In the genomic region with DNA sequence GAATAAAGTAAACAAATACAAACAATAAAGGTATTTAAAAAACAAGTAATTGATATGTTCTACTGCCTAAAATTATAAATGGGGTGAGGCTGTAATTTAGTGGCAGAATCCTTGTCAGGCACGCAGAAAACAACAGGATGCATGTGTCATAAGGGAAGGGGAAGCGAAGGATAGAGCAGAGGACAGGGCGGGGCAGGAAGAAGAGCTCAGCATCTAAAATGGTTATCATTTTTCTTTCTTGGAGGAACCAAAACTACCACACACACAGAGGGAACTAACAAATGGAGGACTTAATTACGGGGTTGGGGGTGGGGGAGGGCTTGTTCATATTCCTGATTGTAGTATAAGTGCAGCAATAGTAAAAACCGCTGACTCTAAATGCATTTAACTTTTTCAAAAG, we compare ENCODE assay signal across 30 mouse cellular contexts.
DNase-seq lines count a peak whose midpoint lies in the region; ATAC-seq and TF ChIP-seq lines count a peak whose summit lies in the region.
"Had no signal": no experiment of that assay in that cellular context is flagged by ENCODE, and none has a peak within 500 bp of the region (broad histone marks: within the 10 kb centered on the region; RNA-seq: fewer than 3 reads in every experiment).

No protein-coding gene starts in this region.

- H3K36me3 ChIP-seq in heart, embryonic 11.5 days (ENCODE audit: control insufficient read depth, insufficient read depth, low read length) = no peaks in the 10 kb centered on the region
- no peaks in the 10 kb centered on the region for H3K36me3 ChIP-seq in lung, postnatal 0 days (ENCODE audit: insufficient read depth, low read length)
- no peaks in the 10 kb centered on the region for H3K36me3 ChIP-seq in stomach, postnatal 0 days (ENCODE audit: control insufficient read depth, insufficient read depth, low read length)
- H3K36me3 ChIP-seq: limb, embryonic 10.5 days; limb, embryonic 15.5 days; lung, embryonic 15.5 days; midbrain, embryonic 10.5 days had no signal

- no peak for TF ChIP-seq POLR2A in lung, adult 2 months (IDR thresholded peaks at IDR 0.05; ENCODE audit: borderline replicate concordance, extremely low read depth, low read depth, low read length)

- H3K4me2 ChIP-seq in heart, embryonic 11.5 days = no peak overlapping the region
- H3K4me2 ChIP-seq in lung, postnatal 0 days (replicated peaks; ENCODE audit: low read depth, low read length) = no peak overlapping the region
- no peak overlapping the region for H3K4me2 ChIP-seq in stomach, postnatal 0 days (replicated peaks; ENCODE audit: low read depth)
- H3K4me2 ChIP-seq: forebrain, embryonic 13.5 days; limb, embryonic 15.5 days; lung, embryonic 15.5 days had no signal

- H3K9me3 ChIP-seq in heart, embryonic 11.5 days (replicated peaks; ENCODE audit: control insufficient read depth, low read length) = no peaks in the 10 kb centered on the region
- no peaks in the 10 kb centered on the region for H3K9me3 ChIP-seq in lung, postnatal 0 days (ENCODE audit: low read length)
- H3K9me3 ChIP-seq in stomach, postnatal 0 days (ENCODE audit: control insufficient read depth, low read length) = no peaks in the 10 kb centered on the region
- H3K9me3 ChIP-seq: forebrain, embryonic 13.5 days; limb, embryonic 10.5 days; limb, embryonic 15.5 days; lung, embryonic 15.5 days; midbrain, embryonic 10.5 days had no signal

- TF ChIP-seq CTCF in lung, postnatal 0 days (IDR thresholded peaks at IDR 0.05) = no peak
- no peak for TF ChIP-seq CTCF in lung, adult 2 months (IDR thresholded peaks at IDR 0.05; ENCODE audit: insufficient read depth, low read length)
- no peak for TF ChIP-seq CTCF in stomach, postnatal 0 days (IDR thresholded peaks at IDR 0.05; ENCODE audit: low read depth)

- H3K27ac ChIP-seq in heart, embryonic 11.5 days (ENCODE audit: low read depth, low read length) = no peak overlapping the region
- H3K27ac ChIP-seq in lung, postnatal 0 days (ENCODE audit: low read length) = no peak overlapping the region
- H3K27ac ChIP-seq in stomach, postnatal 0 days (replicated peaks) = no peak overlapping the region
- H3K27ac ChIP-seq: forebrain, embryonic 13.5 days; heart, adult 2 months; limb, embryonic 10.5 days; limb, embryonic 15.5 days; liver, embryonic 14.5 days; lung, embryonic 15.5 days; macrophage; midbrain, embryonic 10.5 days had no signal

- no peaks in the 10 kb centered on the region for H3K27me3 ChIP-seq in heart, embryonic 11.5 days (ENCODE audit: control insufficient read depth, insufficient read depth, low read length)
- H3K27me3 ChIP-seq in lung, postnatal 0 days (replicated peaks; ENCODE audit: insufficient read depth, low read length) = no peaks in the 10 kb centered on the region
- H3K27me3 ChIP-seq in stomach, postnatal 0 days (ENCODE audit: control insufficient read depth, insufficient read depth, low read length) = no peaks in the 10 kb centered on the region
- H3K27me3 ChIP-seq: forebrain, embryonic 13.5 days; limb, embryonic 15.5 days; lung, embryonic 15.5 days; Patski had no signal

- H3K4me3 ChIP-seq in heart, embryonic 11.5 days (ENCODE audit: low read depth, low read length) = no peak overlapping the region
- H3K4me3 ChIP-seq in lung, postnatal 0 days (ENCODE audit: low read depth, low read length) = no peak overlapping the region
- H3K4me3 ChIP-seq in lung, adult 2 months (replicated peaks; ENCODE audit: extremely low read depth, low read depth, low read length) = no peak overlapping the region
- H3K4me3 ChIP-seq in stomach, postnatal 0 days (ENCODE audit: low read depth, low read length) = no peak overlapping the region
- H3K4me3 ChIP-seq: forebrain, embryonic 13.5 days; heart, adult 2 months; limb, embryonic 10.5 days; limb, embryonic 15.5 days; lung, embryonic 15.5 days; midbrain, embryonic 10.5 days had no signal

- peak; percentile 33; the same call in 1 of the 2 replicates for TF ChIP-seq EP300 in lung, postnatal 0 days (IDR thresholded peaks at IDR 0.05)
- no peak for TF ChIP-seq EP300 in stomach, postnatal 0 days (optimal IDR thresholded peaks at IDR 0.05)

- WGBS in heart, embryonic 11.5 days (ENCODE audit: insufficient replicate concordance) = 84% methylated on average over 5 of the region's 5 CpGs
- 62% methylated on average over 5 of the region's 5 CpGs for WGBS in lung, postnatal 0 days
- WGBS in lung, adult 2 months = 63% methylated on average over 5 of the region's 5 CpGs
- 84% methylated on average over 5 of the region's 5 CpGs for WGBS in stomach, postnatal 0 days

- ATAC-seq in heart, embryonic 11.5 days (replicated peaks; ENCODE audit: insufficient number of reproducible peaks, low FRiP score, low TSS enrichment) = no peak
- ATAC-seq in lung, postnatal 0 days = no peak
- ATAC-seq in megakaryocyte progenitor cell, adult 5-6 weeks (replicated peaks; ENCODE audit: poor library complexity) = peak; percentile 83
- ATAC-seq in stomach, postnatal 0 days (ENCODE audit: low FRiP score, low TSS enrichment) = no peak
- ATAC-seq: forebrain, embryonic 13.5 days; intestine, embryonic 16.5 days; midbrain, embryonic 16.5 days; Patski had no signal

- DNase-seq in heart, adult 8-10 months (ENCODE audit: low spot score) = peak; percentile 3
- no peak for DNase-seq in lung, postnatal 0 days (ENCODE audit: low spot score)
- no peak for DNase-seq in lung, adult 2 months
- peak; percentile 49 for DNase-seq in MEL-GATA-1-ER (ENCODE audit: extremely low read depth, low read depth)
- DNase-seq in stomach, postnatal 0 days (ENCODE audit: low spot score) = no peak
- DNase-seq in cerebellum, adult 11-12 months = no peak
- DNase-seq: adrenal gland, postnatal 14 days; B cell, adult 2 months; cerebellum, adult 2 months; cerebellum, postnatal 25 days; gastrocnemius, postnatal 25 days; heart, adult 2 months; heart, postnatal 14 days; layer of hippocampus, postnatal 36 days; right cerebral cortex, postnatal 25 days; spleen, adult 18-20 months; thymus, adult 2 months; thymus, postnatal 4 days had no signal

- no peaks in the 10 kb centered on the region for H3K4me1 ChIP-seq in heart, embryonic 11.5 days (ENCODE audit: control insufficient read depth, insufficient read depth, low read length)
- H3K4me1 ChIP-seq in lung, postnatal 0 days (ENCODE audit: insufficient read depth, low read depth, low read length) = no peaks in the 10 kb centered on the region
- H3K4me1 ChIP-seq in lung, adult 2 months (ENCODE audit: control insufficient read depth, insufficient read depth, low read length) = no peaks in the 10 kb centered on the region
- no peaks in the 10 kb centered on the region for H3K4me1 ChIP-seq in stomach, postnatal 0 days (replicated peaks; ENCODE audit: control insufficient read depth, insufficient read depth)
- H3K4me1 ChIP-seq: limb, embryonic 10.5 days; limb, embryonic 15.5 days; lung, embryonic 15.5 days; midbrain, embryonic 10.5 days had no signal

- H3K9ac ChIP-seq in heart, embryonic 11.5 days (ENCODE audit: low read depth, low read length) = no peak overlapping the region
- H3K9ac ChIP-seq in lung, postnatal 0 days (replicated peaks; ENCODE audit: low read depth) = no peak overlapping the region
- H3K9ac ChIP-seq in stomach, postnatal 0 days (ENCODE audit: low read length) = no peak overlapping the region
- H3K9ac ChIP-seq: forebrain, embryonic 13.5 days; limb, embryonic 15.5 days; liver, embryonic 14.5 days; lung, embryonic 15.5 days had no signal

Comparison
In these comparisons a context has a peak if more than half of its experiments do, and no peak if none do; other contexts are left out.
1. DNase-seq: peak in heart, adult 8-10 months (single experiment) and MEL-GATA-1-ER (single experiment); none in lung, postnatal 0 days (single experiment), lung, adult 2 months (single experiment), stomach, postnatal 0 days (single experiment) and cerebellum, adult 11-12 months (single experiment).